Mouse (Mus musculus) right cerebral cortex, postnatal 14 days (tissue): ENCODE results near the gene Cped1.
A peak's percentile ranks its signal among the peaks of the same experiment; 100 is the strongest.
"Not testable (repeated sequence)": the region's sequence is repeated elsewhere in the genome, so short reads cannot be mapped to it uniquely, and the experiment has no call there.

Experiments
- DNase-seq: peaks from one replicate; pipeline ENCODE4 v3.0.0; 2022

The Cped1 gene

GRCm38 (mm10) chr6:22088346-22089064 lies 102.8 kb downstream of the Cped1 start:
- DNase-seq = no peak

GRCm38 (mm10) chr6:22091773-22092172 lies 106.1 kb downstream of the Cped1 start:
- no peak for DNase-seq

- DNase-seq = no peak
Measured at GRCm38 (mm10) chr6:22093792-22094191, 108.1 kb downstream of the Cped1 start.

GRCm38 (mm10) chr6:22097709-22098108 lies 112.0 kb downstream of the Cped1 start:
- peak; percentile 22 for DNase-seq

GRCm38 (mm10) chr6:22099832-22100231 lies 114.1 kb downstream of the Cped1 start:
- no peak for DNase-seq

- DNase-seq = no peak
Measured at GRCm38 (mm10) chr6:22101939-22102338, 116.2 kb downstream of the Cped1 start.

- DNase-seq = no peak
Measured at GRCm38 (mm10) chr6:22102752-22103151, 117.0 kb downstream of the Cped1 start.

GRCm38 (mm10) chr6:22103713-22104112 lies 118.0 kb downstream of the Cped1 start:
- DNase-seq = no peak

GRCm38 (mm10) chr6:22104211-22104610 lies 118.5 kb downstream of the Cped1 start:
- DNase-seq = no peak

GRCm38 (mm10) chr6:22114079-22114478 lies 128.4 kb downstream of the Cped1 start:
- DNase-seq = no peak

GRCm38 (mm10) chr6:22116679-22117078 lies 131.0 kb downstream of the Cped1 start:
- no peak for DNase-seq

GRCm38 (mm10) chr6:22122080-22122479 lies 136.4 kb downstream of the Cped1 start:
- peak; percentile 23 for DNase-seq

- DNase-seq = no peak
Measured at GRCm38 (mm10) chr6:22122693-22123092, 137.0 kb downstream of the Cped1 start.

GRCm38 (mm10) chr6:22123332-22123731 lies 137.6 kb downstream of the Cped1 start:
- DNase-seq = no peak

- not testable (repeated sequence) for DNase-seq
Measured at GRCm38 (mm10) chr6:22124575-22125330, 139.0 kb downstream of the Cped1 start.

GRCm38 (mm10) chr6:22135038-22135631 lies 149.4 kb downstream of the Cped1 start:
- no peak for DNase-seq

- DNase-seq = no peak
Measured at GRCm38 (mm10) chr6:22136805-22137204, 151.1 kb downstream of the Cped1 start.

- DNase-seq = no peak
Measured at GRCm38 (mm10) chr6:22140786-22141185, 155.1 kb downstream of the Cped1 start.

- no peak for DNase-seq
Measured at GRCm38 (mm10) chr6:22147236-22147635, 161.5 kb downstream of the Cped1 start.

GRCm38 (mm10) chr6:22148511-22148910 lies 162.8 kb downstream of the Cped1 start:
- no peak for DNase-seq

- DNase-seq = no peak
Measured at GRCm38 (mm10) chr6:22157461-22157860, 171.7 kb downstream of the Cped1 start.

GRCm38 (mm10) chr6:22161944-22162343 lies 176.2 kb downstream of the Cped1 start:
- DNase-seq = no peak

- no peak for DNase-seq
Measured at GRCm38 (mm10) chr6:22168388-22168787, 182.7 kb downstream of the Cped1 start.

- DNase-seq = no peak
Measured at GRCm38 (mm10) chr6:22178721-22179295, 193.1 kb downstream of the Cped1 start.
